Mouse (Mus musculus): ENCODE data around the gene Cfap43. TPM values are rescaled to one million over a fixed set of nuclear protein-coding genes. Genes with fewer than 3 reads are reported as not detected.

Gene Cfap43
- polyA plus RNA-seq, 1 experiment from 2014 or later: 0.38 TPM

DNA sequence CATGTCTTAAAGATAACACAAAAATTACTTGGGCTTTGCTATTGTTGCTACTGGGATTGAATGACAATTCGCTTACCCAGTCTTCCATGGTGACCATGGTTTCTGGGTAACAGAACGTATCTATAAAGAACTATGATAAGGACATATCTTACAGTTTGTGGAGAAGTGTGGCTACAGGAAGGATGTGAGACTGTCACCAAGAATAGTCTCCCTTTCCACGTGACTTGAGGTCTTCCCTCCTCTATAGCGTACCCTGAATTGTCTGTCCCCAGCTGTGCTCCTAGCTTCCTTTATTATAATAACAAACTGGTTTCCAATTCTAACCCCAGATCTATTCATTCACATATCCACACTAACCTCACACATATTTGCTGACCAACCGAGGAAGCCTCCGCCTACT is 223.4 kb downstream of the Cfap43 start:
- H3K4me1 ChIP-seq (ENCODE audit: control insufficient read depth, insufficient read depth, low read length): no peaks in the 10 kb centered on the region
- ATAC-seq (replicated peaks; ENCODE audit: extremely low read depth, insufficient read depth, low FRiP score): no peak
- no peak overlapping the region for H3K27ac ChIP-seq (ENCODE audit: low read length)
- H3K36me3 ChIP-seq (ENCODE audit: control insufficient read depth, insufficient read depth): no peaks in the 10 kb centered on the region
- H3K4me2 ChIP-seq (ENCODE audit: low read depth, low read length): no peak overlapping the region
- H3K4me3 ChIP-seq (ENCODE audit: low read length): no peak overlapping the region
- H3K9me3 ChIP-seq (replicated peaks; ENCODE audit: control insufficient read depth, low read length): no peaks in the 10 kb centered on the region
- 67% methylated on average over 6 of the region's 6 CpGs for WGBS
- no peaks in the 10 kb centered on the region for H3K27me3 ChIP-seq (ENCODE audit: control insufficient read depth, insufficient read depth, low read length)
- H3K9ac ChIP-seq (ENCODE audit: low read length): no peak overlapping the region

DNA sequence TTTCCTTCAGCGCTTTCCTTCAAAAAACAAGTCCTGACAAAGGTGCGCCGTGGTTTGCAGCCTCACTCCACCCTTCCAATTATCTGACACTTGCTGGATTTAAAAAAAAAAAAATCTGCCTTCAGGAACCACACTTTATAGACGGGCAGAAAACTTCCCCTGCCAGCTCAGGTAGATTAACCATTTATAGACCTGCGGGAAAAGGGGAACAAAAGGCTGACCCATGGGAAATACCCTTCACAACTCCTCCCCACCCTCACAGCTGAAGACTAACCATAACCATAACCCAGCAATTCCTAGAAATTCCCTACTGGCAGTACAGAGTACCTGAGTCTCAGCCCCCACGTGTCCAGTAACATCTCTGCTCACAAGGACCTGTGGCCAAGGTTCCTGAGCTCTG is 227.1 kb downstream of the Cfap43 start, which contains the start of gene Col17a1:
Col17a1 (minus strand) TSS at position 101 of the 400 bp plus-strand sequence.
- Histone ChIP-seq H3K4me1 (ENCODE audit: control insufficient read depth, insufficient read depth, low read length) (no peaks in the 10 kb centered on the region), H3K9ac (ENCODE audit: low read length) (no peak within 1 kb of the TSS), H3K4me3 (ENCODE audit: low read length) (no peak within 1 kb of the TSS), H3K4me2 (ENCODE audit: low read depth, low read length) (no peak within 1 kb of the TSS), H3K36me3 (ENCODE audit: control insufficient read depth, insufficient read depth) (no peaks in the 10 kb centered on the region), H3K27me3 (ENCODE audit: control insufficient read depth, insufficient read depth, low read length) (no peaks in the 10 kb centered on the region), H3K27ac (ENCODE audit: low read length) (no peak within 1 kb of the TSS), H3K9me3 (replicated peaks; ENCODE audit: control insufficient read depth, low read length) (no peaks in the 10 kb centered on the region)
- WGBS: 68% methylated on average over 6 of the region's 6 CpGs
- ATAC-seq (replicated peaks; ENCODE audit: extremely low read depth, insufficient read depth, low FRiP score): no peak

DNA sequence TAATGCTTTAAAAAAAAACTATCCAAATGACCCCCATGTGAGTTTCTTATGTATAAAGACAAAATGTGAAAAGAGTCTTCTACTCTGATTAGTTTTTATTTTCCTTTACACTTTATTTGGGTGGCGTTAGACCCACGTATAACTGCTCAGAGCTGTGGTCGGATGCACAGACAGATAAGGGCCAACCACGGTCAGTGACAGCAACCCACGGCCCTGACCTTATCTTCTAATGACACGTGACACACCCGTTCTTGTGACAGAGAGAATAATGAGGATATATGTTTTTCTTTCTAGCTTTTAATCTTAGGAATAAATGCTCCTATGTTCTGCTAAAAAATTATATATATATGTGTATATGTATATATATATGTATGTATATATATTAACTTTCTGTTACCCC is 229.5 kb downstream of the Cfap43 start:
- Histone ChIP-seq H3K4me1 (ENCODE audit: control insufficient read depth, insufficient read depth, low read length) (no peaks in the 10 kb centered on the region), H3K4me2 (ENCODE audit: low read depth, low read length) (no peak overlapping the region), H3K4me3 (ENCODE audit: low read length) (no peak overlapping the region), H3K27me3 (ENCODE audit: control insufficient read depth, insufficient read depth, low read length) (no peaks in the 10 kb centered on the region), H3K9ac (ENCODE audit: low read length) (no peak overlapping the region), H3K27ac (ENCODE audit: low read length) (no peak overlapping the region), H3K9me3 (replicated peaks; ENCODE audit: control insufficient read depth, low read length) (no peaks in the 10 kb centered on the region), H3K36me3 (ENCODE audit: control insufficient read depth, insufficient read depth) (no peaks in the 10 kb centered on the region)
- no peak for ATAC-seq (replicated peaks; ENCODE audit: extremely low read depth, insufficient read depth, low FRiP score)
- WGBS: 63% methylated on average over 7 of the region's 7 CpGs

Small RNA genes lying within 50 kb of the gene (microRNA-seq; reads per million reads assigned to microRNA genes)
- gene Gm22240 (not detected), gene Mir8090 (not detected)

Other genes with a start within 250 kb of the Cfap43 start
- gene Col17a1, start 227.2 kb downstream of the Cfap43 start, polyA plus RNA-seq (2015; fragmentation: Nextera tagmentation; extraction: Ambion mirVana): 0.76 and 0.93 TPM in 2 replicates
- 153 and 227 TPM in 2 replicates for gene Sfr1, start 187.6 kb downstream of the Cfap43 start, polyA plus RNA-seq (2015; fragmentation: Nextera tagmentation; extraction: Ambion mirVana)
- gene Gsto1, start 64.3 kb downstream of the Cfap43 start, polyA plus RNA-seq (2015; fragmentation: Nextera tagmentation; extraction: Ambion mirVana): 115 and 121 TPM in 2 replicates
- 0.77 and 1.1 TPM in 2 replicates for gene Gsto2, start 53.8 kb downstream of the Cfap43 start, polyA plus RNA-seq (2015; fragmentation: Nextera tagmentation; extraction: Ambion mirVana)
- 18.4 and 23.3 TPM in 2 replicates for gene Itprip, start within 50 bp of the Cfap43 start, polyA plus RNA-seq (2015; fragmentation: Nextera tagmentation; extraction: Ambion mirVana)
- gene Cfap58, start 18.4 kb upstream of the Cfap43 start, polyA plus RNA-seq (2015; fragmentation: Nextera tagmentation; extraction: Ambion mirVana): 0.09 and 0.25 TPM in 2 replicates

All from heart, embryonic 16.5 days (tissue).